Mouse (Mus musculus) liver, embryonic 15.5 days (tissue): Measurements from ENCODE around the gene Acp2. TPM values are rescaled to one million over a fixed set of nuclear protein-coding genes. Genes with fewer than 3 reads are reported as not detected.

ENCODE experiments used
- ATAC-seq: fragments of 200-750 bp; cut with Nextera tagmentation; 2 replicates; pipeline ENCODE4 v1.8.0; 2017; ENCODE audit warnings: moderate number of reproducible peaks, mild to moderate bottlenecking, moderate library complexity; ENCODE audit not compliant: insufficient read depth
- H3K27ac ChIP-seq: fragments of 300-500 bp; sonication (generic); replicated peaks from 2 replicates; pipeline ENCODE4 v1.5.1; 2015; ENCODE audit warnings: mild to moderate bottlenecking, inconsistent platforms
- H3K27me3 ChIP-seq: fragments of 300-500 bp; sonication (generic); 2 replicates; pipeline ENCODE4 v1.6.1; 2015; ENCODE audit warnings: mild to moderate bottlenecking, inconsistent platforms
- H3K36me3 ChIP-seq: fragments of 300-500 bp; sonication (generic); replicated peaks from 2 replicates; pipeline ENCODE4 v1.6.1; 2015; ENCODE audit warnings: moderate library complexity, mild to moderate bottlenecking, inconsistent platforms
- H3K4me1 ChIP-seq: fragments of 300-500 bp; sonication (generic); replicated peaks from 2 replicates; pipeline ENCODE4 v1.6.1; 2015; ENCODE audit warnings: inconsistent platforms
- H3K4me2 ChIP-seq: fragments of 300-500 bp; sonication (generic); 2 replicates; pipeline ENCODE4 v1.6.1; 2015; ENCODE audit warnings: moderate library complexity, mild to moderate bottlenecking, inconsistent platforms
- H3K4me3 ChIP-seq: fragments of 300-500 bp; sonication (generic); replicated peaks from 2 replicates; pipeline ENCODE4 v1.5.1; 2015; ENCODE audit warnings: mild to moderate bottlenecking, inconsistent platforms
- H3K9ac ChIP-seq: fragments of 300-500 bp; sonication (generic); 2 replicates; pipeline ENCODE4 v1.6.1; 2015; ENCODE audit warnings: moderate library complexity, mild to moderate bottlenecking, inconsistent platforms
- H3K9me3 ChIP-seq: fragments of 300-500 bp; sonication (generic); replicated peaks from 2 replicates; pipeline ENCODE4 v1.6.1; 2016; ENCODE audit warnings: inconsistent platforms
- WGBS: fragments of 180-500 bp; shearing (Covaris S2); methylation state at CpG from one replicate; pipeline ENCODE4 v1.1.7; 2015; ENCODE audit warnings: mixed read lengths; ENCODE audit not compliant: insufficient replicate concordance; 5-methylcytosine and 5-hydroxymethylcytosine counted together
- polyA plus RNA-seq: library from polyadenylated mRNA; unstranded; fragments of >200 nt; fragmentation: Nextera tagmentation; extraction: Ambion mirVana; gene quantifications from 2 replicates; pipeline ENCODE4 v1.2.1, GENCODE M21; 2015

Gene Acp2
- polyA plus RNA-seq, 1 experiment from 2014 or later = 9.9 TPM

DNA sequence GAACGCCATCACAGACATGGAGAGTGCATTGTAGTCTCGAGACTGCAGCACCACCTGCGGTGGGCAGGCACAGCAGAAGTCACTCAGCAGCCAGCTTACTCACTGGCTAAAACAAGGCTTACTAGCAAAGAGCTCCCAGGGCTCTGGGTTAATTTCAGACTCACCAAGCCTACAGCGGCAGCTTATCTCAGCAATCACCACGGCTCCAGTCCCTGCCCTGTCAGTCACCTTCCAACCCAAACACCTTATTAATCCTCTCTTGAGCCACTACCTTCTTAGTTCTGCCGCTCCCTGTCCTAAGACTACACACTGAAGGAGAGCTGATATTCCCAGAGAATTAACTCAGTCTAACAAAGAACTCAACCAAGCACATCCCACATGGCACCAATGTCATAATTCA, 26.5 kb upstream of the Acp2 start:
- ATAC-seq = no peak
- Histone ChIP-seq H3K9ac (no peak overlapping the region), H3K4me1 (no peaks in the 10 kb centered on the region), H3K27me3 (no peaks in the 10 kb centered on the region), H3K36me3 (peaks cover 34% of the 10 kb centered on the region), H3K4me3 (no peak overlapping the region), H3K27ac (no peak overlapping the region), H3K9me3 (no peaks in the 10 kb centered on the region), H3K4me2 (no peak overlapping the region)
- WGBS = 73% methylated on average over 6 of the region's 6 CpGs

DNA sequence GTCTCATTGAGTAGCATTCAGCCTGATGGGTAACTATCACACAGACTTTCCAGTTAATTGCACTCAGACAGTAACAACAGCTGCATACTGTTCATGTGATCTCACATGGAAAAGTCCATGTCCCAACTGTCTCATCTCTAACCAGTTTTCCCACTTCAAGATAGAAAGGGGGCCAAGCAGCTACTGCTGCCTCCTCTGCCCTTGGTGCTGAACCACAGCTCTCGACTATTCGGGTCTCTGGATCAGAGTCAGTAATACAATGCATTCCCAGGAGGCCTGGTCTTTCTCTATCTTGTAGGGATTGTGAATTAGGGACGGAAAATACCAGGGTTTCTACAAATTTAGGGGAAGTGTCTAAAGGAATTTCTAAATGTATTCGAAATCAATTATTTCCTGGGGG, 22.9 kb upstream of the Acp2 start:
- 71% methylated on average over 4 of the region's 4 CpGs for WGBS
- peaks cover 23% of the 10 kb centered on the region for H3K36me3 ChIP-seq
- H3K4me1 ChIP-seq = peaks cover 29% of the 10 kb centered on the region

DNA sequence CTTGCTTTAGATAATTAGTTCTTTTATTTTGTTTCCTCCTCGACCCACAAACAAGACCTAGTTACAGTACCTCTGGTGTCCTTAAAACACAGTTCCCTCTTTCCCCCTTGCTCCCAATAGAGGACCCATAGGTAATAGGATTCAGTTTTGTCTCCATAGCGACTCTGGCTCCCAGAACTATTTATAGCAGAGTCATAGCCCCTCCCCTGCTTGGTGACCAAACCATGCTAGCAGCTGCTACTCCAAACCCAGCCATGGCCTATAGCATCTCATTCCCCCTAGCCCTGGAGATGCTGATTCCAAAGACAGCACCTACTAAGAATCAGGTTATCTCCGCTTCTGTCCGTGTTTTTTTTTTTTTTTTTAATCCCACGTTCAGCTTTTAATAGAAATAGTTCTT, 22.0 kb upstream of the Acp2 start:
- Histone ChIP-seq H3K9ac (no peak overlapping the region), H3K4me1 (peaks cover 29% of the 10 kb centered on the region), H3K4me3 (no peak overlapping the region), H3K9me3 (no peaks in the 10 kb centered on the region), H3K36me3 (peaks cover 19% of the 10 kb centered on the region), H3K4me2 (no peak overlapping the region), H3K27ac (no peak overlapping the region), H3K27me3 (peaks cover 6% of the 10 kb centered on the region; the same call in 1 of the 2 replicates)
- 59% methylated on average over 5 of the region's 5 CpGs for WGBS
- no peak for ATAC-seq

More for the DNA sequence above, 22.9 kb upstream of the Acp2 start:
- H3K4me3 ChIP-seq = no peak overlapping the region
- peaks cover 6% of the 10 kb centered on the region; the same call in 1 of the 2 replicates for H3K27me3 ChIP-seq
- H3K27ac ChIP-seq = no peak overlapping the region
- H3K4me2 ChIP-seq = no peak overlapping the region
- no peaks in the 10 kb centered on the region for H3K9me3 ChIP-seq
- ATAC-seq = no peak
- H3K9ac ChIP-seq = no peak overlapping the region

DNA sequence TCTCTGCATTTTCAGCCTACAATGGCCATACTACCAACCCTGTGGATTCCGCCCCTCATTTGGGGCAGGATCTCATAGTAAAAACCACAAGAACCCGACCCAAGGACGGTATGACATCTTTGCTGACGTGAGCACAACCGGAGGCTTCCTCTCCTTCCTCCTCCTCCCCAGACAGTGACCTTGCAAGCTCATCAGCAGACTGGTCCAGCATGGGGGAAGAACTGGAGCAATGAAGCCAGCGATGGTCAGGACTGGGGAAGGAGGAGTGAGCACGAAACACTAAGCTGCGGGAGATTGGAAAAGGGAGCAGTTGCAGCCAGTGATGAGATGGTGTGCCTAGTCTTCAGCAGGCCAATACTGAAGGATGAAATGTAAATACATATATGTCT, 20.7 kb upstream of the Acp2 start:
- H3K4me2 ChIP-seq = peak overlapping the region; percentile 99
- no peak overlapping the region for H3K27ac ChIP-seq
- no peak for ATAC-seq
- WGBS = 5% methylated on average over 8 of the region's 8 CpGs
- peaks cover 29% of the 10 kb centered on the region for H3K4me1 ChIP-seq
- H3K9me3 ChIP-seq = no peaks in the 10 kb centered on the region
- peak overlapping the region; percentile 87 for H3K4me3 ChIP-seq
- H3K36me3 ChIP-seq = peaks cover 7% of the 10 kb centered on the region; the same call in 1 of the 2 replicates
- H3K27me3 ChIP-seq = peaks cover 6% of the 10 kb centered on the region; the same call in 1 of the 2 replicates
- peak overlapping the region; percentile 82 for H3K9ac ChIP-seq

- H3K4me1 ChIP-seq = peaks cover 29% of the 10 kb centered on the region
- peak; percentile 92 for ATAC-seq
- under 1% methylated on average over 80 of the region's 81 CpGs for WGBS
- peaks cover 6% of the 10 kb centered on the region; the same call in 1 of the 2 replicates for H3K27me3 ChIP-seq
- H3K4me2 ChIP-seq = peak overlapping the region; percentile 99
- H3K9ac ChIP-seq = peak overlapping the region; percentile 82
- peaks cover 6% of the 10 kb centered on the region; the same call in 1 of the 2 replicates for H3K36me3 ChIP-seq
- H3K9me3 ChIP-seq = no peaks in the 10 kb centered on the region
- H3K27ac ChIP-seq = peak overlapping the region; percentile 88
- H3K4me3 ChIP-seq = peak overlapping the region; percentile 87
These were observed 20.1 kb upstream of the Acp2 start for GRCm38 (mm10) chr2:91182405-91183147.

DNA sequence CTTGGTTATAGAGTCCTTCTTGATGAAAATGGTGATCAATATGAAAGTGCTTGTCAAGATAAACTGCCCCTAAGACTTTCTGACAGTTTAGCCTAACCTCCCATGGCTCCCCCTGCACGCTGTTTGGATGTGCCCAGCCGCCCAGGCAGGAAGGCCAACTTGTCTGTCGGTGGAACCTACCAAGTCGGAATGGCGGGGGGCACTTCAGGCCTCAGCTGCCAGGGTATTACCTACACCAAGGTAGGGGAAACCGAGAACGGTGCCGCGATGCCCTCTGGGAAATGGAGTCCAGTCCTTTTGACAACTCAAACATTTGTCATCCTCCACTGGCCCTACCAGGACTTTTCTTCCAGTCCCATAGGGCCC, 19.6 kb upstream of the Acp2 start:
- peak overlapping the region; percentile 88 for H3K27ac ChIP-seq
- H3K4me2 ChIP-seq = peak overlapping the region; percentile 99
- 0% methylated on average over 9 of the region's 9 CpGs for WGBS

DNA sequence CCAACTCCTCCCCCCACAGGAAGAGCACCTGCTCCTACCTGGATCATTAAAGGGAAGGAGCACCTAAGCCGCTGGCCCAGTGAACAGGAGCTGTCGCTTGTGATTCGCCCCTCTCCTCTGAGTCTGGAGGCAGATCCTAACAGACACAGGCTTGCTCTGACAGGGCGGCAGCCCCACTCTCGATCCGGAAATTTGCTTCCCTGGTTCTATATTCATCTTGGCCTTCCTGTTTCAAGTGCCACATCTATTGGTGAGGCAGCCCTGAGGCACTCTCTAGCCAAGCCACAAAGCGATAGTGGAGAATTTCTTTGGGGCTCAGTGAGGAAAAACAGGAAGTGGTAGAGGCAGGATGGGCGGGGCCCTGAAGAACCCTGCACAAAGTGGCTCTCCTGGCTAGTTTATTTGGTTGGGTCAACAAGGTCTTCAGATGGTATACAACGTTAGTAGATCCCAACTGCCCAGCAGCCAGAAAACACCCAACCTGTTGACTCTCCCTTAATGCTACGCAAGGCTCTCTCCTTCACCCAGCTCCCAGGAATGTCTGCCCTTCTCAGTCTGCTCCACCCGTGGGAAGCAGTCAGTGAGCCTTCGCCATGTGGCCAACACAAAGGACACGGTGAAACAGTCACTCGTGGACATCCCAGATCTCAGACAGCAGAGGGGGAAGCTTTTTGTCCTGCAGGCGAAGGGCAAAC, 18.8 kb upstream of the Acp2 start, which contains the start of gene Madd:
Madd (minus strand) TSS at position 127 of the 695 bp plus-strand sequence.
- Histone ChIP-seq H3K27me3 (peaks cover 6% of the 10 kb centered on the region; the same call in 1 of the 2 replicates), H3K4me2 (peak within 1 kb of the TSS; percentile 99), H3K9me3 (no peaks in the 10 kb centered on the region), H3K27ac (peak within 1 kb of the TSS; percentile 88), H3K36me3 (no peaks in the 10 kb centered on the region), H3K4me3 (peak within 1 kb of the TSS; percentile 87), H3K9ac (peak within 1 kb of the TSS; percentile 82), H3K4me1 (peaks cover 29% of the 10 kb centered on the region)
- 25% methylated on average over 15 of the region's 15 CpGs for WGBS
- peak; percentile 38 for ATAC-seq

More for the DNA sequence above, 19.6 kb upstream of the Acp2 start:
- Histone ChIP-seq H3K27me3 (peaks cover 6% of the 10 kb centered on the region; the same call in 1 of the 2 replicates), H3K4me3 (peak overlapping the region; percentile 87), H3K9me3 (no peaks in the 10 kb centered on the region), H3K36me3 (0 out of 2 replicates have a peak, but pooled peaks cover under 1% of the 10 kb centered on the region), H3K9ac (peak overlapping the region; percentile 82), H3K4me1 (peaks cover 29% of the 10 kb centered on the region)
- peak; percentile 96 for ATAC-seq

DNA sequence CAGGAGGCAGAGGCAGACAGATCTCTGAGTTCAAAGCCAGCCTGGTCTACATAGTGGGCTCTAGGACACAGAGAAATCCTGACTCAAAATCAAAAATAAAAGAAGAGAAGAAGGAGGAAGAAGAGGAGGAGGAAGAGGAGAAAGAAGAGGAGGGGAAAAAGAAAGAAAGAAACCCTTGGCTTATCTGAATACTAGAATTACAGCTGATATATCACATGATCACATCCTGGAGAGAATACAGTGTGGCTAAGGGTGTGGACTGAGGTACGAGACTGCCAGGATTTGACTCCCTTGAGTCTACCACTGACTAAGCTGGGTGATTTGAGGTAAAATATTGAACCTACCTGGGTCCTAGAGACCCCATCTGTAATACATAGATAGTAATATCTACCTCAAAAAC, 16.5 kb upstream of the Acp2 start:
- no peaks in the 10 kb centered on the region for H3K9me3 ChIP-seq
- no peak overlapping the region for H3K27ac ChIP-seq
- no peaks in the 10 kb centered on the region for H3K36me3 ChIP-seq
- WGBS = 19% methylated on average over 1 of the region's 1 CpGs
- no peak overlapping the region for H3K9ac ChIP-seq
- H3K4me2 ChIP-seq = no peak overlapping the region
- no peak overlapping the region for H3K4me3 ChIP-seq
- no peak for ATAC-seq
- H3K4me1 ChIP-seq = peaks cover 29% of the 10 kb centered on the region
- peaks cover 6% of the 10 kb centered on the region; the same call in 1 of the 2 replicates for H3K27me3 ChIP-seq

DNA sequence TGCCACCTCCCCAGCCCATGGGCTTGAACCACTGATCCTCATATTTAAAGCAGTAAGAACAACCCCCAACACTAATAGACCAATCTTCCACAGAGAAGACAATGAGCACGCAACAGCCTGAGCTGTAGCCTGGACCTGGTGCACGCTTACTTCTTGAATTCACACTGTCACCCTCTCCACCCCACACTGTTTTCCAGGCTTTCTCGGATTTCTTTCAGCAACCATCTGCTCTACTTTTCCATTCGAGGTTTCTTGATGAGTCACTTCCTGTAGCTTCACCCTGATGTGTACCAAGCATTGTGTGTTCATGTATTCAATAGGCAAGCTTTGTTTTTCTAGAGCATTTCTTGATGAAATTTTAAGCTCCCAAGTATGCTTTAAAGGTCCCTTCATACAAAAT, 15.3 kb upstream of the Acp2 start:
- no peaks in the 10 kb centered on the region for H3K36me3 ChIP-seq
- H3K4me2 ChIP-seq = no peak overlapping the region
- no peaks in the 10 kb centered on the region for H3K9me3 ChIP-seq
- no peak overlapping the region for H3K4me3 ChIP-seq
- H3K4me1 ChIP-seq = peaks cover 21% of the 10 kb centered on the region
- H3K27ac ChIP-seq = no peak overlapping the region
- ATAC-seq = no peak
- peaks cover 8% of the 10 kb centered on the region for H3K27me3 ChIP-seq
- WGBS = 42% methylated on average over 4 of the region's 4 CpGs
- H3K9ac ChIP-seq = no peak overlapping the region

GRCm38 (mm10) chr2:91190501-91190900, 12.2 kb upstream of the Acp2 start:
- Histone ChIP-seq H3K4me3 (no peak overlapping the region), H3K27me3 (peaks cover 27% of the 10 kb centered on the region), H3K4me2 (no peak overlapping the region), H3K36me3 (no peaks in the 10 kb centered on the region), H3K9ac (no peak overlapping the region), H3K27ac (no peak overlapping the region), H3K9me3 (no peaks in the 10 kb centered on the region), H3K4me1 (peaks cover 11% of the 10 kb centered on the region)
- ATAC-seq = no peak
- WGBS = 78% methylated on average over 16 of the region's 16 CpGs

GRCm38 (mm10) chr2:91194624-91195332, 7.9 kb upstream of the Acp2 start:
- H3K9ac ChIP-seq = no peak overlapping the region; the same call in 1 of the 2 replicates
- H3K9me3 ChIP-seq = no peaks in the 10 kb centered on the region
- H3K4me2 ChIP-seq = peak overlapping the region; percentile 61
- 3% methylated on average over 27 of the region's 27 CpGs for WGBS
- peak; percentile 69 for ATAC-seq
- peaks cover 42% of the 10 kb centered on the region for H3K27me3 ChIP-seq
- H3K4me1 ChIP-seq = peaks cover 13% of the 10 kb centered on the region
- peak overlapping the region; percentile 65 for H3K27ac ChIP-seq
- H3K36me3 ChIP-seq = no peaks in the 10 kb centered on the region
- H3K4me3 ChIP-seq = peak overlapping the region; percentile 48
